Mouse (Mus musculus): ENCODE results near the gene Rai14.

The Rai14 gene

GRCm38 (mm10) chr15:10722629-10723339, 8.4 kb upstream of the Rai14 start:
- in situ Hi-C loops (cut with MboI, MseI): no loop called here

DNA sequence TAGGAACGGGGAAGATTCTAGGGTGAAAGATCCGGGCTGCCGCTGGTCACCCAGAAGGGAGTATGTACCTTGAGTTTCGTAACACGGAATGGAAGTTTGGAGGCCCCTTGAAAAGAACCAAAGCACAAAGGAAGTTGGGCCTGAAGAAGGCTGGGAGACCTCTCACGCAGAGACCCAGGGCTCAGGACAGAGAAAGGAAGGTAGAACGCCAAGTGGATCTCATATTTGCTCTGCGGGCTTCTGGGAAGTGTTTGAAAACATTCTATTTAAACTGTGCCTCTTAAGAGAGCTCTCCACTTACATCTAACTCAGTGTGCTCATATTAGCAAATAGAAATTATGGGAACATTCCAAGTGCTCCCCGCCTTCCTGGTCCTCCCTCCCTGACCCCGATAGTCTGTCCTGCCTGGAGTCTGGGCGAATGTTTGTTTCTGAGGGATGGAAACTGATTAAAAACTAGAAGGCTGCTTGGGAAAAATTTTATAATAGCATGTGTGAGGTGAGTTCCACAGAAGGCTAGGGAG, 6.9 kb upstream of the Rai14 start:
- in situ Hi-C loops (cut with MboI, MseI): no loop called here

DNA sequence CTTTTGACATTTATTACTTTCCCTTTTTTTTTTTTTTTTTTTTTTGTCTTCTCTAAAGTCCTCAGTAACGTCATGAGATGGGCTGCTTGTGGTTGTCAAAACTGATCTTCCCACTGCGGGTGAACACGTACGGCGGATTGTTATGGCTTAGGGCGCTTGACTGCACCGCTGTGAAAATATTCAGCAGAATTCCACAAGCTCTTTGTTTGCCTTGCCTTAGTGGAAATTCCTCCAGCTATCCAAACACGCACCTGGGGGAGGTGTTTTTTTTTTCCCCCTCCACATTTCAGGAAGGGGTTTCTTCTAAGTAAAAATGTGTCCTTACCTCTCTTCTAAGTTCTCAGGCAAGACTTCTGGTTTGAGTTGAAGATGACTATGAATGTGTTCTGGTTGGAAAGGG, 6.2 kb upstream of the Rai14 start:
- in situ Hi-C loops (cut with MboI, MseI): no loop called here

- in situ Hi-C loops (cut with MboI, MseI): no loop called here
These were observed 5.8 kb upstream of the Rai14 start for GRCm38 (mm10) chr15:10720188-10720587.

DNA sequence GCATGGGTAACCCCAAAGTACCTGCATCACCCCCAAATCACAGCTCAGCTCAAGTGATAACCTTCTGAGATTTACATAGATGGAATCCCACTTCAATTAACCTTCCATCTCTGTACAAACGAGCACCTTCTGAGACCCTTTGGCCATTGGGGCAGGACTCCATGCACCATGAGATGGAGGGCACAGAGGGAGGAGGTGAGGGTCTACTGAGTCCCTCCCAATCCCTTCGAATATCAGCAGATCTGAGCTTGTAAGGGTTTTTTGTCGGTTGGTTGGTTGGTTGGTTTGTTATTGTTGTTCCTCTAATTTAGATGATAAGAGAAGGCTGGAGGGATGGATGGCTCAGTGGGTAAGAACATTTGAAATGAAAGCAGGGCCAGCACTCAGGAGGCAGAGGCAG, 5.1 kb upstream of the Rai14 start:
- in situ Hi-C loops (cut with MboI, MseI): loop anchor here in 1 of 2 experiments (10.0 kb wide), 1 partner anchor 1725 kb away; no protein-coding TSS in a partner anchor

DNA sequence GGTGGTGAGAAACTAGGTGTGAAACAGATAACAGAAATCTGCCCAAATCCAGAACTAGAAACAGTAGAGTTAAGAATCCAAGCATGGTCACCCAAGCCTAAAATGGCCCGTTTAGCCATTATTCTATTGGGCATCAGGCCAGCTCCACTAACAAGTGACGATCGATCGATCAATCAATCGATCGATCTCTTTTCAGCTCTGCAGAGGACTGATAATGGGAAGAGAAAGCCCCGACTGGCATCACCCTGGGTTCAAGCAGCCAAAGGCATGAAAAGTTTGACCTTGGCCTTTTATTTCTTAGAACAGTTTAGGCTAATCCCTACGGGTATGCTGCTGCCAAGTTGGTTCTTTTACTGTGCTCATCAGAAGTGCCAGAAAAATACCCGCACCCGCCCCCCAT, 4.3 kb upstream of the Rai14 start:
- in situ Hi-C loops (cut with MboI, MseI): loop anchor here in 1 of 2 experiments (10.0 kb wide), 1 partner anchor 1726 kb away; no protein-coding TSS in a partner anchor

DNA sequence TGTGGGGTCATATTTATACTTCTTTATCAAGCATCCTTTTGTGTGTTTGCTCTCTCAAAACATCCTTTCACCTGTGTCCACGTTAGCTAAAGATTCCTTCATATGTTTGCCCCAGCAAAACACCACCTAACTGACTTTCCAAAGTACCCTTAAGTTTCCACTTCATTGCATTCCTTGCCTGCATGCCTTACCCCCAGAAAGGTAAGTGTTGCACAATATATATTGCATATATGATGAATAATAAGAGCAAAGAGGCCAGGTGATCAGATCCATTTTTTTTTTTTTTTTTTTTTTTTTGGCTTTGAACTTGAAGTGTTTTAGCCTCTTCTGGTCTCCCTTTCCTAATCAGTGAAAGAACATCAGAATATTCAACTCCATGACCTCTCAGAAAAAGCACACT, 2.9 kb upstream of the Rai14 start:
- in situ Hi-C loops (cut with MboI, MseI): loop anchor here in 1 of 2 experiments (10.0 kb wide), 1 partner anchor 1728 kb away; no protein-coding TSS in a partner anchor

DNA sequence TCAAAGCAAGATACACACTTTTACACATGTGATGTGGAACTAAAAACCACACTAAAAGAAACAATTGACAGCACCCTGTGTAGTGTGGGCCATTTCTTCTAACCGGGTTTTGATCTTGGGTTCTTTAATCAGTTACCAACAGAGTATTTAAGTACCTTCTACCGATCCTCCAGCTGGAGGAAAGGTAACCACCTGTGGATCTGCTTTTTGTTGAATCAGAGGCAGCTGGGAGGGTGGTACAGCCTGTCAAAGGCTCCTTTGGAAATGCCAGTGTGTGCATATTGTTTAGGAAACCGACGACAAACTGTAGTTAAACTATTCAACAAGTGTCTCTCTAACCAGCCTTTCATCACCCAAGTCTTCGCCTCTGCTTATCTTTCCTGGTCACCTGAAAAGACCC, 1.5 kb upstream of the Rai14 start:
- in situ Hi-C loops (cut with MboI, MseI): loop anchor here in 1 of 2 experiments (10.0 kb wide), 1 partner anchor 1729 kb away; no protein-coding TSS in a partner anchor

DNA sequence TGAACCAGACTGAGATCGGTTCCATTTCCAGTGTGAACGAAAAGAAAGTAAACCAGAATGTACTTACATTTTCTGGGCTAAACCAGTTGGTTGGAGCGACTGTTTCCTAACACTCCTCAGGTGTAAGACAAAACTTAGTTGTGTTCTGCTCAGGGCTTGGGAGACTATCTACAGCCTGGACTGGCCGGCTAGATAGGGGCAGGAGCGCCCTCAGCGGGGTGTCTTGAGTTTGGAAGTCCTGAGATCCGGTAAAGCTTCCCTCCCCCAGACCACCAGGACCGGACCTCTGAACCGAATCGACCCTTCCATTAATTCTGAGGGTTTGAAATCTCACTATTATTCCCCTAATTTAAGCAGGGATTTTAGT, 698 bp upstream of the Rai14 start:
- in situ Hi-C loops (cut with MboI, MseI): loop anchor here in 1 of 2 experiments (10.0 kb wide), 1 partner anchor 1730 kb away; no protein-coding TSS in a partner anchor

DNA sequence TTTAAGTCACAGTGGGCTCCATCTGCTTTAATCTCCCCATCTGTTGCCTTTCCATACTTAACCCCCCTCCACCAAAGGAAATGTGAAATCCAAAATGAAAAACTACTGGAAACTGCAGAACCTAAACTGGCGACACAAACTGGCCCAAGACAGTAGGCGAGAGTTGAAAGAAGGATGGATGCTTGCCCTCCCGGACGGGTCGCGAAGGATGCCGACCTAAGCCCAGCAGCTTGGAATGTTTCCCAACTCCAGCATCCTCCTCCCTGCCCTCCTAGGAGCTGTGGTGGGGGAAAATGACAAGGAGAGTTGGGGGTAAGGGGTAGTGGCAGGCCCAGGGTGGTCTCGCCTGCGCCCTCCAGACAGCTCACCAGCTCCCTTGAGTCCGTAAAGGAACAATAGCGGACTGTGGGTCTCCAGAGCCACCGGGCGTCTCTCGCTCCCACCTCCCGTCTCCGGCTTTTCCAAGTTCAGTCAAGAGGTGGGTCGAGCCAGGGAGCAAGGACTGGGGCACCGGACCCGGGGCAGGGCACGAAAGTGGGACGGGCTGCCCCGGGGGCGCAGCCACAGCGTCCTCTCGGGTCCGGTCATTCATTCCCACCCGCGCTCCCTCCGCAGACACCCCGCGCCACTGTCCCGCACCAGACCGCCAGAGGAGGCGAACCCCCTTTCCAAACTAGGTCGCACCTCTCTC, 653 bp downstream of the Rai14 start:
- in situ Hi-C loops (cut with MboI, MseI): loop anchor here in 1 of 2 experiments (10.0 kb wide), 1 partner anchor 1731 kb away; no protein-coding TSS in a partner anchor

DNA sequence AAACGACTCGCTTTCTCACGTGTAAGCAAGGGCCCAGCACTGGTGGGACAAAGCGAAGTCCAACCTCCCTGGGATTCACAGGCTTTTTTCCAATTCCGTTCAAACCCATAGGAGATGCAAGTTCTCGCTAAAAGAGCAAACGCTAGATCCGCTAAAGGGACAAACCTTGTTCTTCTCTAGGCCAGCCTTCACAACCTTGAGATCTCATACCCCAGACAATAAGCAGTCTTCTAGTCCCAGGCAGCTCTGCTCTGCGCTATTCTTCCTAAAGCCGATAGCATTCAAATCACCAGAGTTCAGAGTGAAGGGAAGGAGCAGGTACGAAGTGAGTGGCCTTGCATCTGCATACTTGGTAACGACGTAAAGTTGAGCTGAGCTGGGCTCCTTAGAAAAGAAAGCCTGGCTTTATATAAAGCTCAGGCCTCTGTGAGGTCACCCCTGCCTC, 1.2 kb downstream of the Rai14 start:
- in situ Hi-C loops (cut with MboI, MseI): loop anchor here in 1 of 2 experiments (10.0 kb wide), 1 partner anchor 1732 kb away; no protein-coding TSS in a partner anchor

DNA sequence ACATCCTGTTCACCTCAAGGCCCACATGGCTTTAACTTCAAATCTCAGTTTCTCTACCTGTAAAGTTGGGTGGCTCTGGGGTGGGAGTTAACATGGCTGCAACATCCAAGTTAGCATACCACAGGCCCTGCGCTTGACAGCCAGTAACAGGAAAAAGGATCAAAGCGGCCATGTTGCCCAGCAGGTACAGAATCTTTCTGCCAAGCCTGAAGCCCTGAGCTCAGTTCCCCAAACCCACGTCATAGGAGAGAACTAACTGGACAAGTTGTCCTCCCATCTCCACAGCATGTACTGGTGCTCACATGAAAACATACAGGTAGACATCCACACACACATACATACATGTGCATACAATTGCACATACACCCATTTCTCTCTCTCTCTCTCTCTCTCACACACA, 2.1 kb downstream of the Rai14 start:
- in situ Hi-C loops (cut with MboI, MseI): loop anchor here in 1 of 2 experiments (10.0 kb wide), 1 partner anchor 1733 kb away; no protein-coding TSS in a partner anchor

DNA sequence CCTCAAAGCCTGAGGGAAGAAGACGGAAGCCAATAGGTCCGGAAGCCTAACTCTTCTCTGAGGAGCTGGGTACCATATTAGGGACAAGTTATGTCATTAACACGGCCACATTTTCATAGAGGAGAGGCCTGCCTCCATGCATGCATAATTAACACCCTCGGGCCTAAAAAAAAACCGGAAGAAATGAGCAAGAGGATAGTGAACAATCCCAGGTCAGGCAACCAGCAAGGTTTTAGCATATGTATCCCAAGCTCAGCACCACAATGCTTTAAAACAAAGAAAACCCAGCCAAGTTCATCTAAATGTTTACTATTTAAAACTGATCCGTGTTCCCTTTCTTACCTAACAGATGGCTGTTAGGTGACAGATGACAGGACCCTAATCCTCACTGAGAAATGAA, 3.2 kb downstream of the Rai14 start:
- in situ Hi-C loops (cut with MboI, MseI): loop anchor here in 1 of 2 experiments (10.0 kb wide), 1 partner anchor 1734 kb away; no protein-coding TSS in a partner anchor

- in situ Hi-C loops (cut with MboI, MseI): no loop called here
These were observed 5.7 kb downstream of the Rai14 start for GRCm38 (mm10) chr15:10708591-10709272.

DNA sequence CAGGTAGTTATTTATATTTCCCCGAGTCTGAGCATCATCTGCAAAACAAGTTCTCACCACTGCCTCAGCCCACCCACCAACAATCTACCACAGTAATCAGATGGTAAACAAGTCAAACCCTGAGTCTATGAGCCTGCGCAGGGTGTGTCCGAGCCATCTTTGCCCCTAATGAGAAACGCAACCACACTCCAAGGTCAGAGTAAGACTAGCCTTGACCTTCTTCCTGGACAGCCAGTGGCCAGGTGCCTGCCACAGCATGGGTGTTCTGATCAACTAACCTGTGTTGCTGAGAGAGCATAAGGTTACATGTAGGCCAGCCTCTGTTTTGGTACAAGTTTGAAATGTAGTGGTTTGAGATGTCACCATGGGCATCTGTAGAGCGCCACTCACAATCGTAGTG, 7.3 kb downstream of the Rai14 start:
- in situ Hi-C loops (cut with MboI, MseI): no loop called here

DNA sequence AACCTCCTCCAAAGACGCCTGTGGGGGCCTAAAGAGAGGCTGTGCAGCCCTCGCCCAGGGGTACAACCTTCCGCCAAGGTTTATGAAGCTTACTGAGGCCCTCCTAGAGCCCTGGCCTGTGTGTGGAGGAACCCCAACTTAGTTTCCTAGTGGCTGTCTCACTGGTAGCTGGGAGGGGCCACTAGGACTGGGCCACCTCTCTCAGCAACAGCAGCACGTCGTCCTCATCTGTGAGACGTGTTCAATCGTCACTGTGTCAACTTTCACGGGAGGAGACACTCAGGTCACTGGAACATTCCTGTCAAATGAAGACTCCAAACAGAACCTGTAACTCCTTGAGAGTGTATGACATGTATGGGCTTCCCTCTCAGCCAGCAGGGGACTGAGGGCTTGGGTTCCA, 8.0 kb downstream of the Rai14 start:
- in situ Hi-C loops (cut with MboI, MseI): no loop called here

DNA sequence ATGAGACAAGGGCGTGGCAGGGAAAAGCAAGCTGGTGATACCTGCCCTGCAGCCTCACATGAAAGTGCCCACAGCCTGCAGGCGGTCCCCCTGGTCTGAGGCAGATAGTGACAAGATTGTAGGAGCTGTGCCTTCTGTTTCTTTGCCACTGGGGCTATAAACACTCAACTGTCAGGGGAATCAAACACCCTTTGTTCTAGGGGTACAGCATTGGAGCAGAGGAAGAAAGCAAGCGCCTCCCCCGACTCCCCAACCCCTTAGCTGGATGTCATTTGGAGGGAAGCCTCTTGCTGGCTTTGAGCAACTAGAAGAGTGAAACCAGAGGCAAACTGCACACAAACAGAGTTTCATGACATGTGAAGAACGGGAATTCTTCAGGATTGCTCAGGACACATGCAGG, 8.7 kb downstream of the Rai14 start:
- in situ Hi-C loops (cut with MboI, MseI): no loop called here

GRCm38 (mm10) chr15:10704328-10704727, 10.1 kb downstream of the Rai14 start:
- in situ Hi-C loops (cut with MboI, MseI): no loop called here

DNA sequence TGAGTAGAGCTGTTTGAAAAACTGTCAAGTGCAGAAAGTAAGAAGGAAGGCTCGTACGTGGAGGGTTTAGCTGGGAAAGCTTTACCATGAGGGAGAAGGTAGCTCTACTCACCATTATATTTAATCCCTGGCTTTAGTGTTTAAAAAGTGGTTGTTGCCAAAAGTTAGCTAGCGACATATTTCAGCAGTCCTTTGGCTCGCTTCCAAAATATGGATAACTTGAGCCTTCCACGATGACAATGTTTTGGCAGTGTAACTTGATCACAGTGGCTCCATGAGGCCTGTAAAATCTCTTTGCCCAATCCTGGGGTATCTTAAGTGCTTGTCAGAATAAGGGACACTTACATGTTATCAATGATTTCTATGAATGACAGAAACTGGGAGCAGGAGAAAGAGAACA, 12.9 kb downstream of the Rai14 start:
- in situ Hi-C loops (cut with MboI, MseI): no loop called here

DNA sequence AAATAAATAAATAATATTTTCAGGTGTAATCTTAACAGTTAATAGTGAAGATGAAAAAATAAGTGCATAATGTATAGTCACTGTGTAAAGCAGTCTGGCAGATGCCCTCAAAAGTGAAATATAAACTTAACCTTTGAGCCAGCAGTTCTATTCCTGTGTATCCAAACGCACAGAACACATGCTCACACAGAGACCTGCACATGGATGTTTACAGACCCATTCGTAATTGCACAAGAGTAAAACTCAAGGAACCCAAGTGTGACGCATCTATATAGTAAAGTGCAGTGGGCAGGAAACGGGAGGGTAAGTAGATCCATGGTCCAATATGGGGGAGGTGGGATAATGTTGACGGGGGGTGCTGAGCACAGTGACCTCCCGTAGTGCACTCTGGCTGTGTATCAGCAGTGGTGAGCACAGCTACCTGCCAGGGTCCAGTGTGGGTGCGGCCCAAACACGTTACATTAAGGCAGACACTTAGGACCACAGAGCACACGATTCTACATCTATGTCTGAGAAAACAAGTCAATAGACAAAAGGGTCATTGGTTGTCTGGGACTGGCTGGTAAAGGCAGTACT, 13.4 kb downstream of the Rai14 start:
- in situ Hi-C loops (cut with MboI, MseI): no loop called here

- in situ Hi-C loops (cut with MboI, MseI): no loop called here
These were observed 17.8 kb downstream of the Rai14 start for GRCm38 (mm10) chr15:10696478-10697234.
